Mouse (Mus musculus) right cerebral cortex, postnatal 4 days (tissue): ENCODE measurements at regions not wholly inside any gene's neighbourhood (a gene's known extent, or its start where the extent isn't known, plus 50 kb on each side); places are given as distances from the start of the nearest gene placed in this dataset.
A peak's percentile ranks its signal among the peaks of the same experiment; 100 is the strongest.
"Not testable (repeated sequence)": the region's sequence is repeated elsewhere in the genome, so short reads cannot be mapped to it uniquely, and the experiment has no call there.

Experiments used
- DNase-seq: peaks from one replicate; pipeline ENCODE4 v3.0.0-alpha.2; 2022

GRCm38 (mm10) chr14:58321234-58321633 lies 250.9 kb downstream of the Fgf9 start:
- DNase-seq, result no peak

- DNase-seq, result no peak
These were observed 247.3 kb downstream of the Fgf9 start for GRCm38 (mm10) chr14:58317640-58318039.

- DNase-seq, result no peak
These were observed 246.9 kb downstream of the Fgf9 start for GRCm38 (mm10) chr14:58317231-58317630.

DNA sequence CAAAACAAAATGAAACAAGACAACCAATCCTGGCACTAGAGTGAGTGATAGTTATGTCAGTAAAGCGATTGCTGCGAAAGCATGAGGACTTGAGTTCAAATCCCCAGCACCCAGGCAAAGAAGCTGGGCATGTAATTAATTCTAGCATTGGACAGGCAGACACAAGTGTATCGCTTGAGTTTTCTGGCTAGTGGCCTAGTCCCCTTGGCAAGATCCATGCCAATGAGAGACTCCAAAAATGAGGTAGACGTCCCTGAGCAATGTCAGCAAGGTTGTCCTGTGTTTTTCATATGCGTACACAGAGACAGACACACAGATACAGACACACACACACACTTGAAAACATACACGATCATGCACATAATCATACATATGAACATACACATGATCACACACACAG lies 237.3 kb downstream of the Fgf9 start:
- DNase-seq, result no peak

DNA sequence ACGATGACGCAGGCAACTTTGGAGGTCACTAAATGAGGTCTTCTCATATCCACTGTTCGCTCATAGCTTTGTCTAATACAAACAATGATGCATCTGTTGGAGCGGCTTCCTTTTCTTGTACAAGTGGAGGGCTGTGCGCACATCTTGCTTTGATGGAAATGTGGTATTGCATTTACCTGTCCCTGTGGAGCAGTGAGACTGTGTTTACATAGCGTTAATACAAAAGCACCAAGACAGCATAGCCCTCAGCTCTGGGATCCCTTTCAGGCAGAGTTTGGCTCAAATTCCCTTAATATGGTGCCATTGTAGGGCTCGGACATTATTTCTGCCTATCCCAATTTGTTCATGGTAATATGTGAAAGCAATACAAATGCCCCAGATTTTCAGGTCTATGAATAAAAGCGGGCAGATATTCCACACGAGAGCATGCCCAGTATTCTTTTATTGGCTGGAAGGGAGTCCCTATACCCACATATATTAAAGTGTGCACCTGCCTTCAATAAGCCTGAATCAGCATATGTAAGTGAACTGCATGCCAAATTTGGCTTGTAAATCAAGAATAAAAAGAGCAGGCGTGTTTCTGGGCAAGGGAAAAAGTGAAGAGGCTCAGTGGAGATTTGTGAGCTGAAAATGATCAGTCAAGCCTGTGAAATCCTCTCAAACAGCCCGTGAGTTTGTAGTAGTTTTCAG lies 236.6 kb downstream of the Fgf9 start:
- no peak for DNase-seq

- DNase-seq, result no peak
These were observed 230.1 kb downstream of the Fgf9 start for GRCm38 (mm10) chr14:58300411-58300887.

DNA sequence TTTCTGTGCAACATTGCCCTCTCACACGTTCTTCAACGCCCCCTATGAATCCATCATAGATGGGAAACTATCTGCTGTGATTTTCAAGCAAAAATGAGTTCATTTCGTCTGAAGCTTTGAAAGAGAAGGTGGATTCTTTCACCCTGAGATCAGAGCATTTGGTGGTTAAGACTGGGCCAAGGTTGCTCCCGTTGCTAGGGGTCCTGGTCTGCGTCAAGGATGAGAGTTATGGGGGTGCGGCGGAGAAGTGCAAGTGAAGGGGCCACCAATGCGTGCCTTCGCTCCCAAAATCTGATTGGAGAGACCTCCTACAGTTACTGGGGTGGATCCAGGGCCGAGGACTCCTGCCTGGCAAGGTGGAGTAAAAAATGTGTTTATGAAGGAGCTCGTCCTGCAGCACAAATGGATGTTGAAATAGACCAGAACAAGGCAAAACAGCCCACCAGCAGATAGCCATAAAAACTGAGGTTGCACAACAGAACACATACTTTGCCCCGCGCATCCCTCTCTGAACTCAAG lies 215.7 kb downstream of the Fgf9 start:
- DNase-seq, result no peak

DNA sequence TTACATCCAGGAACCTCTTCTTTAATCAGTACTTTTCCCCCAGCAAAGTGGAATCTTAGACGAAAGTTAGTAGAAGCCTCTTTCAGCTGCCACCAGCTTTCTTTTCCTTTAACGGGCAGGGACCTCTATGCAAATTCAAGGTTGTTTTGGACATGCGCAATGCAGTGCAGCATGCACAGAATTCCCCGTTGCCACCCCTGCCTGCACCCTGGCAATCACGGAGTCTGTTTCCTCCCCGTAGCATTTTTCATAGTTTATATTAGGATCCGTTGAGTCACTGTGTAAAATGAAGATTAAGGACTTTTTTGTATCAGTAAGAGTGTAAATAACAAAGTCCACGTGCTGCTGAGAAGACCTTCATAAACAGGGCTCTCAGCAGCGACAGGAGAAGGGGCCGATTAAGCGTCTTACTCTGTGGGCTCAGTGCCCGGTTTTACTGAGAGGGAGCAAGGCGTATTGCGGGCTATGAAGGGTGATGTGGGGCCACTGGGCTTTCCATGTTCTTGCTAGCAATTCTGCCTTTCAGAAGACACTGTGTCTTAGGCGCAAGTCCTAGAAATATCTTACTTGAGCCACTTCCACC lies 212.5 kb downstream of the Fgf9 start:
- DNase-seq, result peak; percentile 8

DNA sequence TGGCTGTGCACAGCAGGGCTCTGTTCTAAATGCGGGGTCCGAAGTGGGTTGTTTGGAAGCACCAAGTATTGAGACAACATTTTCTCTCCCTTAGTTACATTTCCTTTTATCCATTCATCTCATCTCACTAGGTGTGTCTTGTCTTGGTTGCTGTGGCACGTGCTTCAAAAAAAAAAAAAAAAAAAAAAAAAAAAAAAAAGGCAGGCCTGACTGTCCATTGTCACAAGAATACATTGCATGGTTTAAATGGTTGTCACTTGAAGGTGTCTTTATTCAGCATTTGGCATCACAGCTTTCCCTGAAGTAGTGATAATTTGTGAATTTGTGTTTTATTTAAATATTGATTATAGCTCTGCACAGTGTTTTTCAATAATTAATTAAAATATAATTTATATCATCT lies 211.9 kb downstream of the Fgf9 start:
- no peak for DNase-seq

GRCm38 (mm10) chr14:58274440-58274839 lies 204.1 kb downstream of the Fgf9 start:
- DNase-seq, result not testable (repeated sequence)

GRCm38 (mm10) chr14:58273693-58274419 lies 203.5 kb downstream of the Fgf9 start:
- DNase-seq, result no peak

DNA sequence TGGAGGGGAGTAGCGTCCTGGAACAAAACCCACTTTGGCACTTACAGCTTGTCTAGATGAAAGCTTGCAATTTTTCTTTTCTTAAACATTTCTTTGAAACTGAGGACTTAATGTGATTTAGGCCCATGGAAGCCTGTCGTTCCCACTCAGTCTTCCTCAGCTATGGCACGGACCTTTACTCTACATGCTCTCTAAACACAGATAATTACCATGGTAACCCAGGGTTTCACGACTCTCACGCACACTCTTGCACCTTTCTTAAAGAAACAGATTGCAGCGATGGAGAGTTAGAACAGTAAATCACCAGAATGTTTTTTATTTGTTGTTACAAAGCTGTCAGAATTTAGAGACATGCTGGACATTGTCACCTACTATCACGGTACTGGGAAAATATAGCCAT lies 195.0 kb downstream of the Fgf9 start:
- DNase-seq, result no peak

DNA sequence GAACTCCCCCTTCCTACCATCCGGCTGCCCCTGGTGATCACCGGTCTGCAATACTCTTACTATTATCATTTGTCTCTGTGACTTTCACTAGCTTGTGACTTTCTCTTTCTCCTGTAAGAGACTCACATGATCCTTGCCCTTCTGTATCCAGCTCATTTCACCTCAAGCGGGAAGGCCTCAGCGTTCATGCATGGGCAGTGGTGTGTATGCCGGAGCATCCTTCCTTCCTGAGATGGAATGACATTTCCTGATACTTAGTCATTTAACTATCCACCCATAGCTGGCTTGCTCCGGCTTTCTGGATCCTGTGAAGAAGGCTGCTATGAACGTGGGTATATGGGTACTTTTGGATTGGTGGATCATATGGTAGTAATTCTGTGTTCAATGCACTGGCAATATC lies 194.1 kb downstream of the Fgf9 start:
- no peak for DNase-seq

DNA sequence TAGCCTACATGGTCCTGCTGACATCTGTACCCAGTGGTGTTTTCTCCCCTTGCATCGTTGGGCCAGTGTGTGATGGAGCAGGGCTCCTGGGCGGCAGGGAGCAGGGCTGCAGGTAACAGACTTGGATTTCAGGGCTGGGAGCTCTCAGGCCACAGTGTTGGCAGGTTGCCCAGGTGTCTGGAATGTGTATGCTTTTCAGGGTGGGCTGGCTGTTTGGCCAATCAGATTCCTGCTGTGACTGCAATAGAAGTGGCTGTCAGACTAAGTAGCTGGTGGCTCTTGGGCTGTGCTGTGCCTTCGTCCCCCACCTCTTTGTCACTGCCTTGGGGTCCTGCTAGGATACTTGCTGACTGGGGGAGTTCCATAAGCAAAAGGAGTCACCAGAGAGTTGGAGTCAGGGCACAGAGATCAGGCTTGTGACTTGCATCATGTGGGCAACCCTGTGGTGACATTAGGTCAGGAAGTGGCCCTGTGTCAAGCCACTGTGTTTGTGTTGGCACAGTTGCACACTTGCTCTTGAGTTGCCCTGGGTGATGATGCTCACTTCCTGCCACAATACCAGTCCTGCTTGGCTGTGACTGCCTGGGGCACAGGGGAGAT lies 183.1 kb downstream of the Fgf9 start:
- DNase-seq, result peak; percentile 30

DNA sequence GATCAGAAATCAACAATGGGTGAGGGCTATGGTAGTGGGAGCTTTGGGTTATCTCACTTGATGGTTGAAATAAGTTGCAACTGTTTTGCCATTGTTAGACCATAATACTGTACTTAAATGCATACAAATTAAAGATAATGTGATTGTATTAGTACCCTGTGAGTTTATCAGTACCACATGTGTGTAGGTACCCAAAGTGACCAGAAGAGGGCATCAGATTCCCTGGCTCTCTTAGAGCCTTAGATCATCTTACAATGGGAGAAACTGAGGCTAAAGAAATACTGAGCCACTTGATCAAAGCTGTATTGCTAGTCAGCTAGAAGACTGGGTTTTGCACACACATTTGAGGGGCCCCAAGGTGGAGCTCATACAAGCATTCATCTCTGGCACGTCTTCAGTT lies 155.5 kb downstream of the Fgf9 start:
- no peak for DNase-seq

GRCm38 (mm10) chr14:58224419-58224818 lies 154.1 kb downstream of the Fgf9 start:
- no peak for DNase-seq

DNA sequence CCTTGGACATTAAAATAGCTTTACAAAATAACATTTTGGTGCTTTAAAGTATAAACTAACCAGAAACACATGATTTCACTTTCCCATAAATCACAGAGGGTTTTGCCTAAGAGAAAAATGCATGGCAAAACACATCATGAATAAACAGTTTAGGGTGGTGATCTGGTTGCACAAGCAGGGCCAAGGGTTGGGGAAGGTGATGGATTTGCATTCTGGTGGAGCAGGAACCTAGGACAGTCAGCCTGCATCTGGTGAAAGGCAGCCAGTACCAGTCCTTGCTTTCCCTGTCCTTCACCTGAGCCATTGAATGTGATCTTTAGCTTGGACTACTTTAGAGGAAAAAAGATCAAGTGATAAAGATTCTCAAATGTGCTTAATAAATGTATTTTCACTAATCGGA lies 138.1 kb downstream of the Fgf9 start:
- no peak for DNase-seq

DNA sequence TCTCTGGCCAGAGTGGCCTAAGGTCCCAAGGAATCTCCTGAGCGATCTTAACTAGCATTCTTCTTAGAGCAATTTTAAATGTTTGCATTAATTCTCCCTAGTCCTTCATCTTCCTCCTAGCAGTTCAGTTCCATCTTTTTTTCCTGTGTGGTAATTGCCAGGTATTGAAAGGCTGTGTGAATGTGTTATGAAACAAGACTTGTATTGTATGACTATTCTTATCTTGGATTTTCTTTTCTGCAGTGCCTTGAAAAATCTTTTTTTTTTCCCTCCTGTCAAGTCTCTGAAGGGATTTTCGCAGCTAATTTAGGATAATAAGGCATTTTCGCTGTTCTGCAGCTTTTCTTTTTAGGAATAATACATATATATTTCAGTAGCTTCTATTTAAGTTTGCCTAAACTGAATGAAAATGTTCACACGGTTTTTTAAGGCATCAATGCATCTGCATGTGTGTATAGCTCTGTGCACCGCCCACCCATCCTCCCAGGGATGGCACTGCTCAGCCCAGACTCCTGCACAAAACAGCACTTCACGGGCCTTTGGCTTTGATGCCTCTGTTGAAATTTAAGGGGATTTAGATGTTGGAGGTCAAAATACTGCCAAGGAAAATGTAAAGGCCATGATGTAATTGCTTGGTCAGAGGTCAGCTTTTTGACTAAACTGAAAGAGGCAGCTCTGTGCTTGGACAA lies 132.4 kb downstream of the Fgf9 start:
- DNase-seq, result peak; percentile 9

DNA sequence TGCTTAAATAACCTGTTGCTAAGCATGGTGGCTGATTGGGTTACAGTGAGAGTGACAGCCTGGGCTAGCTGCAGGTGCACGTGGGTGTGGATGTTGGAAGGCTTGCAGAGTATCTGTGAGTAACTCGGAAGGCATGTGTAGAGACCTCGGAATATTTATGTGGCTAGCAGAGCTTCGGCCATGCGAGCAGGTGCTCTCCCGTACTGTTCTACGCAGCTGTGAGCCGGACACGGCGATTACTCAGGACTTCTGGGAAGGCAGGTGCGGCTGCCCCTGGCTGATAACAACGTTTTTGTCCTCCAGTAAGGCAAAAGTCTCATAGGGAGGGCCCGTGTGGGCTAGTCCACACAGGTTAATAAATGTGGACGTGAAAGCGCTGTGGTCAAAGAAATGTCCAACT lies 119.6 kb downstream of the Fgf9 start:
- no peak for DNase-seq

GRCm38 (mm10) chr14:58182869-58183268 lies 112.5 kb downstream of the Fgf9 start:
- DNase-seq, result no peak

DNA sequence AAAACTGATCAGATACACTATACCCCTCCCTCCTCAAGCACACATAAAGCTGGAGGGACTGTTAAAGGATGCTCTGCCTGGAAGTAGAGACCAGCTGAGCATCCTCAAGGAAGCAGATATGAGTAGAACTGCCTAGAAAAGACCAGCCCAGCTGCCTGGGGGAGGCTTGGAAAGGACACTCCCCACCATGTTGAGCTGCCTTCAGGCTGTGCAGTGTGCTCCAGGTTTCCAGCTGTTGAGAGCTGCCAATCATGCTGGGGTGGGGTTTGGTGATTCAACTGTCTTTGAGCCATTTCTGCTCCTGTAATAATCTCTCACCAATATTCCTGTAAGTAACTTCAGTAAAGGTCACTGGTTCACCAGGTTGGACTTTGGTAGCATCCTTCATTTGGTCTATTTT lies 110.4 kb downstream of the Fgf9 start:
- no peak for DNase-seq

GRCm38 (mm10) chr14:58175651-58176363 lies 105.5 kb downstream of the Fgf9 start:
- DNase-seq, result no peak
